Mouse (Mus musculus) cerebellum, postnatal 36 days (tissue): Measurements from ENCODE around the gene Olfr3.

ENCODE experiments used
- DNase-seq, 2 experiments: peaks; one replicate each; pipeline ENCODE4 v3.0.0; 2021 to 2022; ENCODE audit warnings: mixed read lengths in 2 of 2

The Olfr3 gene

DNA sequence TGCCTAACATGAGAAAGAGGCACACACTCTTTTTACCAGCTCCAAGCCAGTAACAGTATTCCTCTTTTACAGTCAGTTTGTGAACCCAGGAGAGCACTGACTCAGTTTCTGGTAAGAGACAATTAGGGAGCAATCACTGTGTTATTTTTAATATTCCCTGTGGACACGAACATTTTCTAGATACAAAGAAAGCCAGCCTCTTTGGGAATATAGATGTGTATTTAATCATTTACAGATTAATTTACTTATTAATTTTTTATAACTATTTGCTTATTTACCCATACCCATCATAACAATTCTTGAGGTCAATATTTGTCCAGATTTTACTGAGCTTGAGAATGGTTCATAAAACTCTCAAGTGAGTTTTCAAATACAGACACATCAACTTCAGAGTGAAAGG is at the start of gene Olfr3:
Gene Olfr3, minus strand, starts transcription at position 101 of the 400 bp plus-strand sequence.
- no peak for DNase-seq

GRCm38 (mm10) chr2:36862560-36862959 is 45.7 kb upstream of the Olfr3 start, which contains the start of gene Olfr351:
Gene Olfr351, minus strand, starts transcription at chr2:36862660.
- DNase-seq = no peak

GRCm38 (mm10) chr2:36846010-36846409 is 29.2 kb upstream of the Olfr3 start, which contains the start of gene Olfr350:
Gene Olfr350, plus strand, starts transcription at chr2:36846310.
- DNase-seq = no peak

GRCm38 (mm10) chr2:36790238-36790637 is 26.6 kb downstream of the Olfr3 start, which contains the start of gene Olfr50:
Gene Olfr50, plus strand, starts transcription at chr2:36790538.
- DNase-seq = no peak

DNA sequence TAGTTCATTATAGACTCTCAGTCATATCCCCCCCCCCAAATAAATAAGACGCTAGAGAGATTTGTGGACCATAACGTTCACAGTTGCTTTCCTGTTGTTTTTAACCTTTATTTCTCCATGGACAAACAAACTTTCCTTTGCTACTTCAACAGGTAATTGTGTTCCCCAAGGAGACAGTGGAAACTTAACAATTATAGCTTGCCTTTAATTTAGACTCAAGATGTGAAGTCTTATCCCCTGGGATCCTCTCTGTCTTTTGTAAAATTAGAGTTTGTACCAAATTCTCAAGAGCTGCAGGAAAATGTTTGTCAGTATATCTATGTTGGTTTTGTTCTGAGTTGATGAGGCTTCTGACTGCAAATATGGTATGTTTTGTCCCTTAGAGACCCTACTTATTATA is 32.9 kb downstream of the Olfr3 start, which contains the start of gene Olfr348:
Gene Olfr348, plus strand, starts transcription at position 301 of the 400 bp plus-strand sequence.
- no peak for DNase-seq
